Mouse (Mus musculus) MEL (cell line): ENCODE measurements around the gene H2al1e. TPM values are rescaled to one million over a fixed set of nuclear protein-coding genes. Genes with fewer than 3 reads are reported as not detected.

ENCODE experiments used
- DNase-seq: peaks from one replicate; pipeline ENCODE4 v3.0.0; 2011; ENCODE audit warnings: low read depth, low spot score
- H3K27ac ChIP-seq: 2 replicates; pipeline ENCODE4 v1.5.1; 2012; ENCODE audit warnings: low read depth, mild to moderate bottlenecking, control low read depth, low read length, moderate library complexity; ENCODE audit not compliant: control insufficient read depth
- H3K27me3 ChIP-seq, 2 experiments: fragments of 150-350 bp in 1 of 2; sonication (generic) in 1 of 2; 2 replicates each; pipeline ENCODE4 v1.6.1; 2012; ENCODE audit warnings: low read length in 2 of 2, mild to moderate bottlenecking in 2 of 2, improper control_type of control experiment in 1 of 2, moderate library complexity in 1 of 2; ENCODE audit not compliant: insufficient read depth in 2 of 2, control insufficient read depth in 1 of 2
- H3K36me3 ChIP-seq, 2 experiments: 2 replicates each; pipeline ENCODE4 v1.6.1; 2012 to 2014; ENCODE audit warnings: low read length in 2 of 2, improper control_type of control experiment in 1 of 2, inconsistent platforms in 1 of 2, mild to moderate bottlenecking in 1 of 2; ENCODE audit not compliant: insufficient read depth in 2 of 2, control insufficient read depth in 1 of 2
- H3K4me1 ChIP-seq, 2 experiments: fragments of 150-350 bp in 1 of 2; sonication (generic) in 1 of 2; 2 replicates each; pipeline ENCODE4 v1.6.1; 2012; ENCODE audit warnings: low read length in 2 of 2, improper control_type of control experiment in 1 of 2, mild to moderate bottlenecking in 1 of 2; ENCODE audit not compliant: insufficient read depth in 2 of 2, control insufficient read depth in 1 of 2
- H3K4me3 ChIP-seq, 2 experiments: fragments of 150-350 bp in 1 of 2; sonication (generic) in 1 of 2; 2 replicates each; pipeline ENCODE4 v1.5.1; 2012; ENCODE audit warnings: low read depth in 2 of 2, low read length in 2 of 2, mild to moderate bottlenecking in 2 of 2, moderate library complexity in 2 of 2, control low read depth in 1 of 2, improper control_type of control experiment in 1 of 2; ENCODE audit not compliant: control insufficient read depth in 1 of 2, insufficient read depth in 1 of 2
- H3K79me2 ChIP-seq: 2 replicates; pipeline ENCODE4 v1.6.1; 2012; ENCODE audit warnings: mild to moderate bottlenecking, low read length, moderate library complexity; ENCODE audit not compliant: control insufficient read depth, poor library complexity, insufficient read depth
- H3K9ac ChIP-seq: 2 replicates; pipeline ENCODE4 v1.6.1; 2012; ENCODE audit warnings: low read depth, mild to moderate bottlenecking, control low read depth, low read length, moderate library complexity; ENCODE audit not compliant: control insufficient read depth, poor library complexity, severe bottlenecking
- H3K9me3 ChIP-seq: fragments of 150-350 bp; sonication (generic); replicated peaks from 2 replicates; pipeline ENCODE4 v1.6.1; 2012; ENCODE audit warnings: mild to moderate bottlenecking, low read length, improper control_type of control experiment, moderate library complexity; ENCODE audit not compliant: insufficient read depth
- BHLHE40 ChIP-seq: IDR thresholded peaks from 2 replicates; pipeline ENCODE4 v1.6.1; 2012; ENCODE audit warnings: low read depth, mild to moderate bottlenecking, inconsistent platforms, low read length, improper control_type of control experiment, borderline replicate concordance
- E2F4 ChIP-seq: IDR thresholded peaks from 2 replicates; pipeline ENCODE4 v1.6.1; 2011; ENCODE audit warnings: low read depth, low read length, improper control_type of control experiment, borderline replicate concordance
- ELF1 ChIP-seq: IDR thresholded peaks from 2 replicates; pipeline ENCODE4 v1.6.1; 2014; ENCODE audit warnings: low read depth, mild to moderate bottlenecking, inconsistent platforms, low read length, improper control_type of control experiment, moderate library complexity
- HCFC1 ChIP-seq: IDR thresholded peaks from 2 replicates; pipeline ENCODE4 v1.6.1; 2012; ENCODE audit warnings: low read depth, mild to moderate bottlenecking, inconsistent platforms, low read length, improper control_type of control experiment, moderate library complexity
- MAFK ChIP-seq: IDR thresholded peaks from 2 replicates; pipeline ENCODE4 v1.6.1; 2011; ENCODE audit warnings: low read depth, mild to moderate bottlenecking, low read length, improper control_type of control experiment, borderline replicate concordance
- MAX ChIP-seq: IDR thresholded peaks from 2 replicates; pipeline ENCODE4 v1.6.1; 2011; ENCODE audit warnings: low read length, improper control_type of control experiment
- MAZ ChIP-seq: IDR thresholded peaks from 2 replicates; pipeline ENCODE4 v1.6.1; 2012; ENCODE audit warnings: low read depth, mild to moderate bottlenecking, inconsistent platforms, low read length, improper control_type of control experiment
- MXI1 ChIP-seq: IDR thresholded peaks from 2 replicates; pipeline ENCODE4 v1.6.1; 2011; ENCODE audit warnings: mild to moderate bottlenecking, low read depth, low read length, improper control_type of control experiment
- MYC ChIP-seq: IDR thresholded peaks from 2 replicates; pipeline ENCODE4 v1.6.1; 2011; ENCODE audit warnings: low read depth, mild to moderate bottlenecking, low read length, improper control_type of control experiment, moderate library complexity
- NELFE ChIP-seq: IDR thresholded peaks from 2 replicates; pipeline ENCODE4 v1.6.1; 2011; ENCODE audit warnings: low read depth, low read length, improper control_type of control experiment
- NRF1 ChIP-seq: IDR thresholded peaks from 2 replicates; pipeline ENCODE4 v1.6.1; 2014; ENCODE audit warnings: low read depth, mild to moderate bottlenecking, inconsistent platforms, low read length, improper control_type of control experiment, moderate library complexity; ENCODE audit not compliant: poor library complexity, insufficient read depth, severe bottlenecking
- POLR2AphosphoS2 ChIP-seq: IDR thresholded peaks from 2 replicates; pipeline ENCODE4 v1.6.1; 2011; ENCODE audit warnings: low read length, improper control_type of control experiment
- POLR2AphosphoS5 ChIP-seq: IDR thresholded peaks from 2 replicates; pipeline ENCODE4 v1.6.1; 2012; ENCODE audit warnings: low read depth, borderline replicate concordance, mild to moderate bottlenecking, inconsistent platforms, low read length, moderate library complexity, mixed read lengths
- SMC3 ChIP-seq: IDR thresholded peaks from 2 replicates; pipeline ENCODE4 v1.6.1; 2011; ENCODE audit warnings: low read depth, low read length, improper control_type of control experiment
- TAL1 ChIP-seq: IDR thresholded peaks from 2 replicates; pipeline ENCODE4 v1.6.1; 2012; ENCODE audit warnings: mild to moderate bottlenecking, inconsistent platforms, low read length, moderate library complexity, mixed read lengths
- TCF12 ChIP-seq: IDR thresholded peaks from 2 replicates; pipeline ENCODE4 v1.6.1; 2014; ENCODE audit warnings: low read depth, mild to moderate bottlenecking, inconsistent platforms, low read length, improper control_type of control experiment, moderate library complexity
- ZC3H11A ChIP-seq: IDR thresholded peaks from 2 replicates; pipeline ENCODE4 v1.6.1; 2012; ENCODE audit warnings: low read depth, mild to moderate bottlenecking, inconsistent platforms, low read length, improper control_type of control experiment
- ZMIZ1 ChIP-seq: IDR thresholded peaks from 2 replicates; pipeline ENCODE4 v1.6.1; 2012; ENCODE audit warnings: low read depth, mild to moderate bottlenecking, inconsistent platforms, low read length, improper control_type of control experiment, moderate library complexity
- polyA plus RNA-seq, 2 experiments: library from polyadenylated mRNA; stranded (reverse) in 1 of 2; unstranded in 1 of 2; fragments of >175 nt in 1 of 2; fragments of >200 nt in 1 of 2; gene quantifications; 2 replicates each; pipeline versions ENCODE4 v1.2.1 to v1.2.4; 2012; ENCODE audit warnings: low replicate concordance in 2 of 2, low read depth in 1 of 2; ENCODE audit not compliant: insufficient read length in 2 of 2, insufficient read depth in 1 of 2, missing spikeins in 1 of 2
- total RNA-seq: library from RNA; depleted of rRNA; stranded (reverse); fragments of 300-350 nt; gene quantifications from 2 replicates; pipeline ENCODE4 v1.2.3, GENCODE M21; 2012

H2al1e gene
- total and polyA plus RNA-seq, 3 experiments = not detected

- Histone ChIP-seq H3K27ac (no peak overlapping the region), H3K4me3 (no peak overlapping the region), H3K9me3 (no peaks in the 10 kb centered on the region)
- TF ChIP-seq POLR2AphosphoS2 = no peak
- TF ChIP-seq, all 39 proteins: peak for 0
- H3K9ac ChIP-seq = no peak overlapping the region
- H3K36me3 ChIP-seq = no peaks in the 10 kb centered on the region
- DNase-seq = no peak
- H3K27me3 ChIP-seq = no peaks in the 10 kb centered on the region
- no peaks in the 10 kb centered on the region for H3K4me1 ChIP-seq
- no peaks in the 10 kb centered on the region for H3K79me2 ChIP-seq
These were observed 34.0 kb downstream of the H2al1e start for GRCm38 (mm10) chrX:11345762-11346161.

- DNase-seq = no peak
- no peak overlapping the region for H3K9ac ChIP-seq
- H3K9me3 ChIP-seq = no peaks in the 10 kb centered on the region
- no peak for TF ChIP-seq ZC3H11A
- no peak for TF ChIP-seq MAZ
- TF ChIP-seq MYC = no peak
- TF ChIP-seq ELF1 = no peak
- no peak for TF ChIP-seq MXI1
- TF ChIP-seq POLR2AphosphoS5 = no peak
- no peak for TF ChIP-seq E2F4
- no peak for TF ChIP-seq MAX
- no peak for TF ChIP-seq NELFE
- TF ChIP-seq NRF1 = no peak
- TF ChIP-seq HCFC1 = no peak
- no peak for TF ChIP-seq SMC3
- no peak for TF ChIP-seq BHLHE40
- TF ChIP-seq, all 39 proteins: peak for 0
- H3K27ac ChIP-seq = no peak overlapping the region
- H3K27me3 ChIP-seq = no peaks in the 10 kb centered on the region
- H3K4me3 ChIP-seq = no peak overlapping the region
- H3K4me1 ChIP-seq = no peaks in the 10 kb centered on the region
- no peaks in the 10 kb centered on the region for H3K79me2 ChIP-seq
- no peaks in the 10 kb centered on the region for H3K36me3 ChIP-seq
These were observed 35.0 kb downstream of the H2al1e start for GRCm38 (mm10) chrX:11346756-11347155.

- H3K27ac ChIP-seq = no peak overlapping the region
- no peaks in the 10 kb centered on the region for H3K36me3 ChIP-seq
- no peaks in the 10 kb centered on the region for H3K79me2 ChIP-seq
- no peaks in the 10 kb centered on the region for H3K4me1 ChIP-seq
- no peak overlapping the region for H3K9ac ChIP-seq
- no peak for DNase-seq
- no peak for TF ChIP-seq TAL1
- no peak for TF ChIP-seq MYC
- no peak for TF ChIP-seq MXI1
- TF ChIP-seq TCF12 = no peak
- TF ChIP-seq ZMIZ1 = no peak
- no peak for TF ChIP-seq BHLHE40
- TF ChIP-seq POLR2AphosphoS2 = no peak
- no peak for TF ChIP-seq MAFK
- no peak overlapping the region for H3K4me3 ChIP-seq
- H3K27me3 ChIP-seq = no peaks in the 10 kb centered on the region
- no peaks in the 10 kb centered on the region for H3K9me3 ChIP-seq
These were observed 49.1 kb downstream of the H2al1e start for GRCm38 (mm10) chrX:11360823-11361222.
